Mouse (Mus musculus): Measurements from ENCODE around the gene Cep250.

Cep250 gene

DNA sequence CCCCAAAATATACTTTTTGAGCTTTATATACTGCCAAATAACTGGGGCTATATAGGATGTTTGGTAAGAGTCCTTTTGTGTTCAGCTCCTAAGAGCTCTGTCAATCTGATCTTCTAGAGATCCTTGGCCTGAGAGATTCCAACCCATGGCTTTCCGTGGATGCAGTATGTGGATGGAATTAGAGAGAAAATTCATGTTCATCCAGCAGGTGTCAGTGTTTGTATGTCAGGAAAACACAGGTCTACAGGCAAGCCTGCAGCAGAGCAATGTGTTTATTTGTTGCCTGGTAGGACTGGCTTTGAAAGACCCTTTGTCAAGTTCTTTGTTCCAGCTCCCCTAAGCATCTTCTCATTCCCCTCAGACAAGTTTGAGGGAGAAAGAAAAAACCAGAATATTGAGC lies 6.7 kb downstream of the Cep250 start:
- no peak for DNase-seq (ENCODE audit: low spot score)

DNA sequence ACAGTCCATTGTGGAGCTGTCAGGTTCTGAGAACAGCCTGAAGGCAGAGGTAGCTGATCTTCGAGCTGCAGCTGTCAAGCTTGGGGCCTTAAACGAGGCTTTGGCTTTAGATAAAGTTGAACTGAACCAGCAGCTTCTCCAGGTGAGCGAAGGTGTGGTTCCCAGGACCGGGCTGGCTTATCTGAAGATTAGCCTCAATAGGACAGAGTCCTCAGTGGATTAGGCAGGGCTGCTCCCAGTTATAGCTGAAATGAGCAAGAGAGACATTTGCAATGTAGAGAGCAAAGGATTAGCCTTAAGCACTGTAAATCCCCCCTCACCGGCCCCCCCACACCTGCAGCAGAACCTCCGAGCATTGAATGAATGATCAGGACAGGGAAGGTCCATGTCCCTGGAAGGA lies 17.1 kb downstream of the Cep250 start:
- DNase-seq (ENCODE audit: low spot score) = no peak

DNA sequence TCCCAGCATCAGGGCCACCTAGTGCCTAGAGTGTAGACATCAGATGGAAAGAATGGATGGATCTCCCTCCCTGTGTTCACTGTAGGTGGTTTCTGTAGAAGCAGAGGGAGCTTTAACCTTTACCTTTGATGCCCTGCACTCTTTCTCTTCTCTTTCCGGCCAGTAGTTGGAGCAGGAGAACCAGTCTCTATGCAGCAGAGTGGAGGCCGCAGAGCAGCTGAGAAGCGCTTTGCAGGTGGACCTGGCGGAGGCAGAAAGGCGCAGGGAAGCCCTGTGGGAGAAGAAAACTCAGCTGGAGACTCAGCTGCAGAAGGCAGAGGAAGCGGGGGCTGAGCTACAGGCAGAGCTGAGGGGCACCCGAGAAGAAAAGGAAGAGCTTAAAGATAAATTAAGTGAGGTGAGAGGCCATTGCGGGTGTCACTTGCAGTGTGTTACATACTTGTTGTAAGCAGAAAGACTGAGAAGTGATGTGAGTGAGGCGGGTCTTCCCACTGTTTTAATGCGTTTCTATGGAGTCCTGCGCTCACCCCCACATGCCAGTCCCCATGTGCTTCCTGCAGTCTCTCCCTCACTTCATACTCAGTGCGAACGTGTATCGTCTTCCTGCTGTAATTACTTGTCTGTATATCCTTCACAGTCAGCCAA lies 18.0 kb downstream of the Cep250 start:
- DNase-seq (ENCODE audit: low spot score) = no peak

DNA sequence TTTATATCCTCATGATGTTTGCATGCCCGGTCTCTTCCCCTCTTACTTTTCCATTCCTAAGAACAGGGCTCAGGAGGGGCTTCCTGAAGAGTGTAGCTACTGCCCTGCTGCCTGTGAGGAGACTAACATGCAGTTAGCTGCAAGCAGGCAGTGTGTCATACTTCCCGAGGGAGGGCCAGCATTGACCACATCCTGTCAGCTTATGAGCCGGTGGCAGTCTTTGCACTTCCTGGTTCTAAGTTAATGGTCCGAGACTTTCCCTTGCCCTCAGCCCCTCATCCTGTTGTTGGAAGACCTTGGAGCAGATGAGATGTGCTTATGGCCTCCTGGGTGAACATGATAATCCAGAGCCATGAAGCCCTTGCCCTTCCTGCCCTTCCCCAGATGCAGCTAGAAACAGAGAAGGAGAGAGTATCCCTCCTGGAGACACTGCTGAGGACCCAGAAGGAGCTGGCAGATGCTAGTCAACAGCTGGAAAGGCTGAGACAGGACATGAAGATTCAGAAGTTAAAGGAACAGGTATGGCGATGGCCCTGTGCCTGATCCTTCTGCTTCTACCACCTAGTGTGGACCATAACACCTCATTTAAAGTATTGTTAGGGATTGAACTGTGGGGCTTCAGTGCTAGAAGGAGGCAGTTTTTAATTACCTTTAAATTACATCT lies 23.2 kb downstream of the Cep250 start:
- no peak for DNase-seq (ENCODE audit: low spot score)

DNA sequence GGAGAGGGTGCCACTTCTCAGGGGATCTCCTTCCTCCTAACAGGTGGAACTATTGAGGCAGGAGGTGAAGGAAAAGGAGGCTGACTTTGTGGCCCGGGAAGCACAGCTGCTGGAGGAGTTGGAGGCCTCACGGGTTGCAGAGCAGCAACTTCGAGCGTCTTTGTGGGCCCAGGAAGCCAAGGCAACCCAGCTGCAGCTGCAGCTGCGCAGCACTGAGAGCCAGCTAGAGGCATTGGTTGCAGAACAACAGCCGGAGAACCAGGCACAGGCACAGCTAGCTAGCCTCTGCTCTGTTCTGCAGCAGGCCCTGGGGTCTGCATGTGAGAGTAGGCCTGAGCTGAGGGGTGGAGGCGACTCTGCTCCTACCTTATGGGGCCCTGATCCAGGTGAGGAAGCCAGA lies 29.5 kb downstream of the Cep250 start:
- no peak for DNase-seq (ENCODE audit: low spot score)

DNA sequence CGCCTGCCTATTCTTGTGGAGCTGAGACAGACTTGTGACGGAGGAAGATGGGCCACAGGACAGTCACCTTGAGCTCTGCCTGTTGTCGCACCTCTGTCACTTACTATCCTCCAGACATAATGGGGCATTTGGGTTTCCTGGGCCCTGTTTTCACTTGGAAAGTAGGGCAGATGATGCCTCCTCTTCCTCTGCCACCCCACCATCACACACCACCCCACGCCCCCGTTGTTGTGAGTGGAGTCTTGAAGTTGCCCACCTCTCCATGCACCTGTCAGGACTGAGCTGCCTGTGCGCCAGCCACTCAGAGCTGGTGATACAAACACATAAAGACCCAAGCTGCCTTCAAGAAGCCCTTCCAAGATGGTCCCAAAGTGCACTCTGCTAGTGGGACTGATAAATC lies 30.9 kb downstream of the Cep250 start:
- no peak for DNase-seq (ENCODE audit: low spot score)

DNA sequence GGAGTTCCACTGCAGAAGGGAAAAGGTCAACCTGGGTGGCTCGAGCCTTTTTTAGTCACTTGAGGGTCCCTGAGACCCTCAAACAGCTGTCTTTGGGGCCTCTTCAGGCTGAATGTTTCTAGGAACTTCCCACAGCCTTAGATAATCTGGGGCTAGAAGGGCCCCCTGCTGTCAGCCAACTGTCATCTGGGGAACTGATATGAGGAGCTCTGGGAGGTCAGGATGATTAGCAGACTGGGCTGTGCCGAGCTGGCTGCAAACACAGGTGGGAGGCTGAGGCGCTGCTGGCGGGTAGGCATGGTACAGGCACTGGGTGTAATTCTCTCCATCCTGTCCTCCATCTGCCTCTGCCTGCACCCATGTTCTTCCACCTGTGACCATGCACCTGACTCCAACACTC lies 32.8 kb downstream of the Cep250 start:
- no peak for DNase-seq (ENCODE audit: low spot score)

- no peak for DNase-seq (ENCODE audit: low spot score)
Observed at GRCm38 (mm10) chr2:155991151-155991550, 34.9 kb downstream of the Cep250 start.

- no peak for DNase-seq (ENCODE audit: low spot score)
Observed at GRCm38 (mm10) chr2:155991863-155992321, 35.6 kb downstream of the Cep250 start.

- no peak for DNase-seq (ENCODE audit: low spot score)
Observed at GRCm38 (mm10) chr2:156005393-156005792, 49.1 kb downstream of the Cep250 start.

DNA sequence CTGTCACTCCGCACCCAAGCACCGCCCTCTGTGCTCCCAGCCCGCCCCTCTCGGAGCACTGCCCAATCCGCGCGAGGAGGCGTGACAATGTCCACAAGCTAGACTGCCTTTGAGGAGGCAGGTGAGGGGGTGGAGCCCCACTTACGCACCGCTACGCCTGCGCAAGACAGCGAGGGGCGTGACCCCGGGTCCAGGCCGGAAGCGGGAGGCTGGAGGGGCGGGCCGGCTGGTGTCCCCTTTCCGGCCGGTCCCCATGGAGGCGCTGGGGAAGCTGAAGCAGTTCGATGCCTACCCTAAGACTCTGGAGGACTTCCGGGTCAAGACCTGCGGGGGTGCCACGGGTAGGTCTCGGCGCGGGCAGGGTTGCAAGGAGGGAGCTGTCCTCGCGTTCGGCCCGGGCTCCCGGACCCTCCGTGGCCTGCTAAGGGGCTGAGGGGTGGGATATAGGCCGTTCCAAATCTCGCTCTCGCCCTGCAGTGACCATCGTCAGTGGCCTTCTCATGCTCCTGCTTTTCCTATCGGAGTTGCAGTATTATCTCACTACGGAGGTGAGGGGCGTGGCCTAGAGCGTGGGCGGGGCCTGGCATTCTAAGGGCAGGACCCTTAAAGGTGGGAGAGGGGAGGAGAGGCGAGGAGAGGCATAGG lies 51.8 kb downstream of the Cep250 start, which contains the start of the genes 6430550D23Rik and Ergic3:
Gene 6430550D23Rik, minus strand, starts transcription at position 90 of the 645 bp plus-strand sequence.
Gene Ergic3, plus strand, starts transcription at position 158 of the 645 bp plus-strand sequence.
- DNase-seq (ENCODE audit: low spot score) = peak; percentile 97

GRCm38 (mm10) chr2:156018106-156018505 lies 61.8 kb downstream of the Cep250 start:
- no peak for DNase-seq (ENCODE audit: low spot score)

- DNase-seq (ENCODE audit: low spot score) = no peak
Observed at GRCm38 (mm10) chr2:156021219-156021618, 65.0 kb downstream of the Cep250 start.

DNA sequence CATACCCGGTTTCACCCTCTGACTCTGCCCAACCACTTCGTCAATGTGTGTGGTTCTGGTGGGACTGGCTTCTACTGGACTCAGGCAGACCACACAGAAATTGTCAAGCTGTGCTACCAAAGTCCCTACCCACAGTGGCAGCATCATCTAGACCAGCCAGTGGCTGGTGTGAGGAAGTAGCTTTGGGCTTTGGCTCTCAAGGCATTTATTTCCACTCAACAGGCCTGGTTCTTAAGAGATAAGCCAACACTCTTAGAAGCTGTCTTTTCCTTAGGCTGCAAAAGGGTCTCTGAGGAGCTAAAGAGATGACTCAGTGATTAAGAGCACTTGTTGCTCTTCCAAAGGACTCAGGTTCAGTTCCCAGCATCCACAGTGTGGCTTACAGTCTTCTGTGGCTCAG lies 65.5 kb downstream of the Cep250 start:
- DNase-seq (ENCODE audit: low spot score) = no peak

DNA sequence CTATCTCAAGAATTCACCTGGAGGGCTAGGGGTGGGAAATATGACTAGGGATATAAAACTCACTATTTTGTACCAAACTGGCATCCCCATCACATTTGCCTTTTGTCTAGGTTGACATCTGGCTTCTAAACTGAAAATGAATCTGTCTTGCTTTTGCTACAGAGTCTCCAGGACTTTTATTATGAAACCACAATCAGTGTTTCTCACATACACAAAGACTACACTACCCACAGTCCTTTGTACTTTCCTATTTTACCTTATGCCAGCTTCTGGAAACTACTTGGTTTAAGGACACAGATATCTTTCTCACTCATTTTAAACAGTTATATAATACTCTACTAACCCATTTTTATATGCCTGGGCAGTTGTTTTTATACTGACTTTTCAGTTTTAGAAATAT lies 69.2 kb downstream of the Cep250 start:
- no peak for DNase-seq (ENCODE audit: low spot score)

GRCm38 (mm10) chr2:156039390-156039789 lies 83.1 kb downstream of the Cep250 start:
- no peak for DNase-seq (ENCODE audit: low spot score)

GRCm38 (mm10) chr2:156042903-156043302 lies 86.6 kb downstream of the Cep250 start:
- no peak for DNase-seq (ENCODE audit: low spot score)

DNA sequence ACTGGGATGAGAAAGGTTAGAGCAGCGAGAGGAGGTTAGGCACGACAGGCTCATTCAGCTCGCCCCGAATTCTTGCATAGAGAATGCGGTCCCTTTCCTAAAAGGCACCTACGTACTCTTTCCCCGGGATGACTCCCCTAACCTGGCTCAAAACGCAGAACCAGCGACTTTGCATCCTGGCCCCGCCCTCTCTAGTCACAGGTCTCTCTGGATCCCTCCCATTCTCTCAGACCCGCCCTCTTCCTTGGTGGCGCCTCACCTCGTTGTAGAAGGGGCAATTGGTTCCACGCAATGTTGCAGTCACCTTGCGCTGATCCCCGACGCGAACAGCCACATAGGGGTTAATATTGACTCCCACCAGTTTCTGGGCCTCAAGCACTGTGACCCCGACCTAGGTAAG lies 91.7 kb downstream of the Cep250 start:
- no peak for DNase-seq (ENCODE audit: low spot score)
